Mouse (Mus musculus) C2C12 (cell line): ENCODE data around the gene Arhgap30. TPM values are rescaled to one million over a fixed set of nuclear protein-coding genes. Genes with fewer than 3 reads are reported as not detected.
A peak's percentile ranks its signal among the peaks of the same experiment; 100 is the strongest.

ENCODE experiments used
- H3K27me3 ChIP-seq: one replicate; pipeline ENCODE4 v1.6.1; 2011; ENCODE audit not compliant: control insufficient read depth, insufficient read depth, insufficient read length
- H3K36me3 ChIP-seq: one replicate; pipeline ENCODE4 v1.6.1; 2011; ENCODE audit not compliant: control insufficient read depth, insufficient read depth
- H3K4me3 ChIP-seq: one replicate; pipeline ENCODE4 v1.5.1; 2011; ENCODE audit warnings: mild to moderate bottlenecking, control low read depth; ENCODE audit not compliant: poor library complexity, insufficient read depth, severe bottlenecking
- H3K79me2 ChIP-seq: one replicate; pipeline ENCODE4 v1.6.1; 2011; ENCODE audit not compliant: control insufficient read depth, insufficient read depth
- H3K79me3 ChIP-seq: one replicate; pipeline ENCODE4 v1.6.1; 2011; ENCODE audit warnings: low read depth, control low read depth
- H3ac ChIP-seq: one replicate; pipeline ENCODE3; 2011; ENCODE audit warnings: low read depth; ENCODE audit not compliant: control insufficient read depth, insufficient read length
- CEBPB ChIP-seq: IDR thresholded peaks from one replicate; pipeline ENCODE4 v1.6.1; 2011; ENCODE audit warnings: low read depth, mild to moderate bottlenecking, control low read depth, moderate library complexity
- CTCF ChIP-seq: IDR thresholded peaks from one replicate; pipeline ENCODE4 v1.5.1; 2011; ENCODE audit not compliant: control insufficient read depth, insufficient read depth, insufficient read length
- FOSL1 ChIP-seq: IDR thresholded peaks from one replicate; pipeline ENCODE4 v1.8.0; 2011; ENCODE audit warnings: mild to moderate bottlenecking, low read length; ENCODE audit not compliant: poor library complexity, insufficient read depth, severe bottlenecking
- MAX ChIP-seq: IDR thresholded peaks from one replicate; pipeline ENCODE4 v1.6.1; 2011; ENCODE audit warnings: mild to moderate bottlenecking, control low read depth
- MYOD1 ChIP-seq: IDR thresholded peaks from one replicate; pipeline ENCODE4 v1.6.1; 2011; ENCODE audit warnings: low read depth; ENCODE audit not compliant: control insufficient read depth, insufficient read length
- MYOG ChIP-seq: IDR thresholded peaks from one replicate; pipeline ENCODE4 v1.6.1; 2011; ENCODE audit not compliant: control insufficient read depth, insufficient read length; ENCODE audit errors: extremely low read depth
- USF1 ChIP-seq: IDR thresholded peaks from one replicate; pipeline ENCODE4 v1.6.1; 2011; ENCODE audit warnings: low read depth, mild to moderate bottlenecking, control low read depth, moderate library complexity
- polyA plus RNA-seq: library from polyadenylated mRNA; unstranded; fragments of >200 nt; fragmentation: generic; extraction: Trizol; gene quantifications from one replicate; pipeline ENCODE4 v1.2.1, GENCODE M21; 2012; ENCODE audit warnings: missing spikeins

Gene Arhgap30
- polyA plus RNA-seq, 1 experiment, result 0.05 TPM

DNA sequence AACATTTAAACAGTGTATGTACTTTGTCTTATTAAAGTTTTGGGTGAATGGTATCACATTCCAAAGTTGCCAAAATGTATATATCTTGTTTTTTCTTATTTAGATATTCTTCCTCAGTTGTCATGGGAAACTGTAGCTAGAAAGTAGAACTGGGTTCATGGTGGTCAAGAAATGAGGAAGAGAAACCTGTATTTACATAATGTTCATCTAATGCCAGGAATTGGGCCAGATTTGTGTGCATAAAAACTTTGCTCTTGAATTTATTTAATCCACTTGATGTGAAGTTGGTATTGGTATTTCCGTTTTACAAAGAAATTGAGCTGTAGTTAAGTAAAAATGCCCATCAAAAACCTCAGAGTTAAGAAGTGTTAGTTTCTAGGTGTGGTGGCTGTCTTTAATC is 21.5 kb downstream of the Arhgap30 start:
- Histone ChIP-seq H3K79me3 (peaks cover 30% of the 10 kb centered on the region), H3K4me3 (no peak overlapping the region), H3K36me3 (peaks cover 1% of the 10 kb centered on the region), H3ac (no peak overlapping the region), H3K27me3 (peaks cover 7% of the 10 kb centered on the region), H3K79me2 (peaks cover 40% of the 10 kb centered on the region)
- no peak for TF ChIP-seq FOSL1
- TF ChIP-seq MYOG, result no peak
- TF ChIP-seq MYOD1, result no peak
- TF ChIP-seq CTCF, result no peak
- TF ChIP-seq MAX, result no peak
- no peak for TF ChIP-seq CEBPB
- no peak for TF ChIP-seq USF1

DNA sequence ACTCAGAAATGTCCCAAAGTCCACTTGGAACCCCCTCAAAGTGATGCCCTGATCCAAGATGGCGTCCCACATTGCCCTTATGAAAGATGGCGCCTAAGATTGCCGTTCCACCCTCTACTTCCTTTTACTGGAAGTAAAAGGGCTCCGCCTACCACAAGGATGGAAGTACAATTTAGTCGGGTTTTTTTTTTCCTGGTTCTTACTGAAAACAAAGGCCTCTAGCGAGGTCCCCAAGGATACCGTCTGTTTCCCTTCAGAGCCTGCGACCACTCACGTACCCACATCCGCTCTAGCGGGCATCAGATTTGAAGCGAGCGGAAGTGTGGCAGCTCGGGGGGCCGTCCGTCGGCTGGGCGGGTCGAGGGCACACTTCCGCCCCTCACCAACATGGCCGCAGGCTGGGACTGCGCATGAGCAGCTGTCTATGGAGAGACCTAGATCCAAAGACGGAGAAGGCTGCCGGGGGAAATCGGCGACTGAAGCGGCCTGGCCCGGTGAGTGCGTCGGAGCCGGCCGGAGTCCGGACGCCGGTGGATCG is 22.3 kb downstream of the Arhgap30 start, which contains the start of gene Usf1:
Usf1 (plus strand) TSS at position 367 of the 538 bp plus-strand sequence.
- Histone ChIP-seq H3K36me3 (peaks cover 6% of the 10 kb centered on the region), H3K79me2 (peaks cover 42% of the 10 kb centered on the region), H3K4me3 (peak within 1 kb of the TSS; percentile 76), H3K79me3 (peaks cover 30% of the 10 kb centered on the region), H3K27me3 (peaks cover 7% of the 10 kb centered on the region), H3ac (peak within 1 kb of the TSS; percentile 74)
- TF ChIP-seq MAX, result no peak
- TF ChIP-seq CEBPB, result no peak
- no peak for TF ChIP-seq MYOG
- no peak for TF ChIP-seq FOSL1
- no peak for TF ChIP-seq CTCF
- TF ChIP-seq MYOD1, result no peak
- no peak for TF ChIP-seq USF1

DNA sequence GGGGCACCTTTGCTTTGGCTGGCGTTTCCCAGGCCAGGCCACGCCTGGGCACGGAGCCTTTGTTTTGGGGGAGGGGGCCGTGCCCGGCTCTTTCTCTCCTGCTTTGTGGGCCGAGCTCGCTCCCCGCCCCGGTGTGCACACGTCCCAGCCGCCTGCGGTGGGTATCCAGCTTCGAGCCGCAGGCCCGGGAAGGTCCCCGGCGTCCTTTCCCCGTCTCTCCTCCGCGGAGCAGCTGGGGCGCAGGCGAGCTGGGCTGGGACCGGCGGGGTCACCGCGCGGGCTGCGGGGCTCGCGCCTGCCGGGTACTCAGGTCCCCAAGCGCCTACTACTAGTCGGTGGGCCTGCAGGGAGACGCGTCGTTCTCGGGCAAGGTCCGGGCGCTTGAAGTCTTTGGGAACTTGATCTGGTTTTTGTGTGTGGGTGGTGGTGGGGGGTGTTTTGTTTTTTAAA is 22.8 kb downstream of the Arhgap30 start:
- no peak for TF ChIP-seq CEBPB
- TF ChIP-seq FOSL1, result no peak
- TF ChIP-seq CTCF, result no peak
- TF ChIP-seq MYOD1, result no peak
- TF ChIP-seq MYOG, result no peak
- TF ChIP-seq USF1, result no peak
- no peak for TF ChIP-seq MAX
- H3K27me3 ChIP-seq, result peaks cover 7% of the 10 kb centered on the region
- H3K4me3 ChIP-seq, result peak overlapping the region; percentile 76
- peaks cover 6% of the 10 kb centered on the region for H3K36me3 ChIP-seq
- H3K79me2 ChIP-seq, result peaks cover 42% of the 10 kb centered on the region
- H3ac ChIP-seq, result peak overlapping the region; percentile 74
- peaks cover 30% of the 10 kb centered on the region for H3K79me3 ChIP-seq

DNA sequence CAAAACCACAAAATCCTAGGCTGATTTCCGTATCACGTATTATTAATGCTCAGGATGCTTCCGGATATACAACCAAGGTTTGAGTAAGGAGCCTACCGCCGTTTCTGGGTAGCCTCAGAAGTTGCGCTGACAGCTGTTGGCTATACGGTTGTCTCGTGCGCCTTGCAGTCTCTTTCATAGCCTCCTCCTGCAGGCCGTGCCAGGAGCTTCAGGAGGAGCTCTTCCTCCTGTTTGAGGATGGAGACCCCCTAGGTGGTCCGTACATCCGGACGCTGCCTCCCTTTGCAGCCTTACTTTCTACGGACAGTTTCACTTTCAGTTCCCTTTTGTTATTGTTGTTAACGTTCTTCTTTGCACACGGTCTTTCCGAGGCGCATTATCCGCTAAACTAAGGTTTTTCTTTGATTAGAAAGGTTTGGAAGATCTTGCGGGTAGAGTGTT is 23.3 kb downstream of the Arhgap30 start:
- peak overlapping the region; percentile 74 for H3ac ChIP-seq

DNA sequence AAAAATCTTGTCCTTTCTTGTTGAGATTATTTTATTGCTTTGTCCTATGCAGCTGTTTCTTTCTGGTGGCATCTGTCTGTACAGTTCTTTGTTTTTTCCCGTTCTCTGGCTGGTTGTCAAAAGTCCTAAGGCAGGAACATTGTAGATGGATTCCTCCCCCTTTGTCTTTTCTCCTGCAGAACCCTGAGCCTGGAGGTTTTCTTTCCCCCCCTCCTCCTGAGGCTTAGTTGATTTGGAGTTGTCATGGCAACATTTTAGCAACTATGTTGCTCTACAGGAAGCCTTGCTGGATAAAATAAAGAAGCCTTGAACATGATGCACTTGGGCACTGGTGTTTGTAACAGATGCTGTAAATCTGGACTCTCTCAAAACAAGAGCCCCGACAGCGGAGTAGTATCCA is 23.7 kb downstream of the Arhgap30 start:
- H3K36me3 ChIP-seq, result peaks cover 10% of the 10 kb centered on the region
- H3K4me3 ChIP-seq, result peak overlapping the region; percentile 76
- peaks cover 30% of the 10 kb centered on the region for H3K79me3 ChIP-seq
- H3K27me3 ChIP-seq, result peaks cover 7% of the 10 kb centered on the region
- H3ac ChIP-seq, result no peak overlapping the region
- TF ChIP-seq MYOG (no peak), USF1 (no peak), MAX (no peak), CEBPB (no peak), FOSL1 (no peak), CTCF (no peak), MYOD1 (no peak)
- peaks cover 42% of the 10 kb centered on the region for H3K79me2 ChIP-seq

More for the DNA sequence above, 23.3 kb downstream of the Arhgap30 start:
- Histone ChIP-seq H3K79me2 (peaks cover 42% of the 10 kb centered on the region), H3K36me3 (peaks cover 6% of the 10 kb centered on the region), H3K79me3 (peaks cover 30% of the 10 kb centered on the region), H3K27me3 (peaks cover 7% of the 10 kb centered on the region), H3K4me3 (peak overlapping the region; percentile 76)
- TF ChIP-seq CEBPB, result no peak
- no peak for TF ChIP-seq MYOD1
- TF ChIP-seq CTCF, result no peak
- no peak for TF ChIP-seq MAX
- TF ChIP-seq FOSL1, result no peak
- no peak for TF ChIP-seq USF1
- TF ChIP-seq MYOG, result no peak

DNA sequence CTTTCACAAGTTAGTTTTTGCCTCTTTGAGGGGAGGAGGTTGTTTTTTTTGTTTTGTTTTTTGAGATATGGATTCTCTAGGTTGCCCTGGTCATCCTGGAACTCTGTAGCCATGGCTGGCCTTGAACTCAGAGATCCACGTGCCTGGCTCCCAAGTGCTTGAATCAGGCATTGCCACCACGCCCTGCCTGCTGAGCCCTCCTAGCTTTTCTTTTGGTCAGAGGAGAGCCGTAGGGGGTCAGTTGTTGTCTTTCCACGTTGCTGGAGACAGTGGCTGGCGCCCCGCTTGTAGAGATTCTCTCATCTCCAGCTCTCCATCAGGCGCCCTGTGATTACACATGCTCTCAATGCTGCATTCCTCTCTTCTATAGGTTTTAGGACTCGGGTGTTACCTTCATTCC is 24.9 kb downstream of the Arhgap30 start:
- Histone ChIP-seq H3K36me3 (peaks cover 18% of the 10 kb centered on the region), H3K4me3 (no peak overlapping the region), H3K79me2 (peaks cover 42% of the 10 kb centered on the region), H3K27me3 (peaks cover 4% of the 10 kb centered on the region), H3ac (no peak overlapping the region), H3K79me3 (peaks cover 30% of the 10 kb centered on the region)
- no peak for TF ChIP-seq MYOD1
- no peak for TF ChIP-seq CTCF
- TF ChIP-seq MAX, result no peak
- TF ChIP-seq USF1, result no peak
- TF ChIP-seq FOSL1, result no peak
- no peak for TF ChIP-seq CEBPB
- no peak for TF ChIP-seq MYOG
